19 mouse cellular contexts compared by ENCODE assay signal in genomic region chr7:109813330-109814140, GRCm38 (mm10). TPM values are rescaled to one million over a fixed set of nuclear protein-coding genes. Genes with fewer than 3 reads are reported as not detected.
DNase-seq lines count a peak whose midpoint lies in the region; ATAC-seq and TF ChIP-seq lines count a peak whose summit lies in the region.
"Had no signal": no experiment of that assay in that cellular context is flagged by ENCODE, and none has a peak within 500 bp of the region (broad histone marks: within the 10 kb centered on the region; RNA-seq: fewer than 3 reads in every experiment).

No protein-coding gene starts in this region.

- no peak for TF ChIP-seq CTCF in forebrain, postnatal 0 days (IDR thresholded peaks at IDR 0.05; ENCODE audit: low read depth)

- H3K9ac ChIP-seq in hindbrain, embryonic 11.5 days (ENCODE audit: low read depth, low read length), result no peak overlapping the region
- no peak overlapping the region for H3K9ac ChIP-seq in hindbrain, embryonic 16.5 days (ENCODE audit: low read depth, low read length)
- H3K9ac ChIP-seq in forebrain, postnatal 0 days, result no peak overlapping the region
- no peak overlapping the region for H3K9ac ChIP-seq in neural tube, embryonic 12.5 days

- WGBS in hindbrain, embryonic 11.5 days, result 23% methylated on average over 4 of the region's 4 CpGs
- WGBS in hindbrain, embryonic 16.5 days, result 21% methylated on average over 4 of the region's 4 CpGs
- WGBS in forebrain, postnatal 0 days, result 21% methylated on average over 4 of the region's 4 CpGs
- 11% methylated on average over 4 of the region's 4 CpGs for WGBS in neural tube, embryonic 12.5 days

- ATAC-seq in hindbrain, embryonic 11.5 days (ENCODE audit: low FRiP score), result peak; percentile 72
- ATAC-seq in hindbrain, embryonic 16.5 days, result no peak
- ATAC-seq in forebrain, postnatal 0 days, result 0 out of 2 replicates have a peak, but pooled peaks have one; percentile 23
- peak; percentile 86 for ATAC-seq in neural tube, embryonic 12.5 days (ENCODE audit: low FRiP score, low read depth)
- ATAC-seq: lung, postnatal 0 days had no signal

- H3K9me3 ChIP-seq in hindbrain, embryonic 11.5 days (ENCODE audit: control insufficient read depth, low read length), result no peaks in the 10 kb centered on the region
- H3K9me3 ChIP-seq in hindbrain, embryonic 16.5 days (ENCODE audit: control insufficient read depth, low read length), result no peaks in the 10 kb centered on the region
- no peaks in the 10 kb centered on the region for H3K9me3 ChIP-seq in forebrain, postnatal 0 days (ENCODE audit: low read length)
- no peaks in the 10 kb centered on the region for H3K9me3 ChIP-seq in neural tube, embryonic 12.5 days

- no peaks in the 10 kb centered on the region for H3K27me3 ChIP-seq in hindbrain, embryonic 11.5 days (ENCODE audit: control insufficient read depth, insufficient read depth, low read length)
- no peaks in the 10 kb centered on the region for H3K27me3 ChIP-seq in hindbrain, embryonic 16.5 days (replicated peaks; ENCODE audit: control insufficient read depth, insufficient read depth, low read length)
- no peaks in the 10 kb centered on the region; the same call in 1 of the 2 replicates for H3K27me3 ChIP-seq in forebrain, postnatal 0 days (ENCODE audit: insufficient read depth, low read length)
- no peaks in the 10 kb centered on the region for H3K27me3 ChIP-seq in neural tube, embryonic 12.5 days (replicated peaks)

- no peak overlapping the region for H3K4me2 ChIP-seq in hindbrain, embryonic 11.5 days (replicated peaks; ENCODE audit: low read depth, low read length)
- no peak overlapping the region for H3K4me2 ChIP-seq in hindbrain, embryonic 16.5 days (ENCODE audit: low read length)
- no peak overlapping the region for H3K4me2 ChIP-seq in forebrain, postnatal 0 days (ENCODE audit: low read depth)
- H3K4me2 ChIP-seq in neural tube, embryonic 12.5 days (replicated peaks), result no peak overlapping the region

- DNase-seq in hindbrain, embryonic 11.5 days (ENCODE audit: low spot score), result peak; percentile 27
- DNase-seq in embryo, embryonic 11 days, result peak; percentile 44
- DNase-seq in forebrain, postnatal 0 days, result no peak
- no peak for DNase-seq in cerebellum, adult 9-11 months
- DNase-seq in liver, result no peak
- no peak for DNase-seq in cerebellum, postnatal 14 days
- DNase-seq: adrenal gland, postnatal 36 days; cerebellum, adult 8-10 months; gastrocnemius, postnatal 10 days; heart, adult 18-20 months; heart, postnatal 4 days; kidney, adult 18-20 months; kidney, postnatal 14 days; right cerebral cortex, adult 18-20 months had no signal

- H3K27ac ChIP-seq in hindbrain, embryonic 11.5 days (ENCODE audit: low read depth, low read length), result peak overlapping the region; percentile 54
- H3K27ac ChIP-seq in hindbrain, embryonic 16.5 days (ENCODE audit: low read depth, low read length), result no peak overlapping the region
- H3K27ac ChIP-seq in forebrain, postnatal 0 days (ENCODE audit: low read depth, low read length), result no peak overlapping the region
- peak overlapping the region; percentile 62; the same call in 1 of the 2 replicates for H3K27ac ChIP-seq in neural tube, embryonic 12.5 days
- H3K27ac ChIP-seq: layer of hippocampus, adult 2 months had no signal

- H3K4me1 ChIP-seq in hindbrain, embryonic 11.5 days (replicated peaks; ENCODE audit: control insufficient read depth, insufficient read depth, low read length), result no peaks in the 10 kb centered on the region; the same call in 1 of the 2 replicates
- no peaks in the 10 kb centered on the region for H3K4me1 ChIP-seq in hindbrain, embryonic 16.5 days (ENCODE audit: control insufficient read depth, insufficient read depth, low read depth, low read length)
- no peaks in the 10 kb centered on the region for H3K4me1 ChIP-seq in forebrain, postnatal 0 days (ENCODE audit: insufficient read depth)
- peaks cover 23% of the 10 kb centered on the region for H3K4me1 ChIP-seq in neural tube, embryonic 12.5 days

- H3K36me3 ChIP-seq in hindbrain, embryonic 11.5 days (ENCODE audit: control insufficient read depth, insufficient read depth, low read length), result no peaks in the 10 kb centered on the region
- no peaks in the 10 kb centered on the region for H3K36me3 ChIP-seq in hindbrain, embryonic 16.5 days (ENCODE audit: control insufficient read depth, insufficient read depth, low read length)
- no peaks in the 10 kb centered on the region for H3K36me3 ChIP-seq in forebrain, postnatal 0 days (ENCODE audit: insufficient read depth)
- peaks cover 11% of the 10 kb centered on the region; the same call in 1 of the 2 replicates for H3K36me3 ChIP-seq in neural tube, embryonic 12.5 days

- H3K4me3 ChIP-seq in hindbrain, embryonic 11.5 days (ENCODE audit: low read depth, low read length), result no peak overlapping the region
- H3K4me3 ChIP-seq in hindbrain, embryonic 16.5 days (ENCODE audit: low read length), result no peak overlapping the region
- H3K4me3 ChIP-seq in forebrain, postnatal 0 days (ENCODE audit: low read depth, low read length), result no peak overlapping the region
- no peak overlapping the region for H3K4me3 ChIP-seq in neural tube, embryonic 12.5 days
- H3K4me3 ChIP-seq: layer of hippocampus, adult 2 months had no signal

RNA-seq across cellular contexts. Expression of gene Nrip3, which starts 31.7 kb away (rescaled TPM):
- polyA plus RNA-seq in hindbrain, embryonic 11.5 days (2014; fragmentation: Nextera tagmentation; extraction: Ambion mirVana), result 0.85 and 0.88 TPM in 2 replicates
- polyA plus RNA-seq in hindbrain, embryonic 16.5 days (2015; fragmentation: Nextera tagmentation; extraction: Ambion mirVana), result 16.4 and 21.6 TPM in 2 replicates
- total RNA-seq in forebrain, postnatal 0 days (2014; rRNA removed), result 23.6 and 43.4 TPM in 2 replicates
- polyA plus RNA-seq in forebrain, postnatal 0 days (2015; fragmentation: Nextera tagmentation; extraction: Ambion mirVana), result 14.8 and 21.9 TPM in 2 replicates
- 1.6 and 2.7 TPM in 2 replicates for polyA plus RNA-seq in neural tube, embryonic 12.5 days (2016; fragmentation: Nextera tagmentation; extraction: Ambion mirVana)
- polyA plus RNA-seq: C2C12 had no signal

RNA-seq across cellular contexts. Expression of gene Scube2, which starts 51.9 kb away (rescaled TPM):
- polyA plus RNA-seq in hindbrain, embryonic 11.5 days (2014; fragmentation: Nextera tagmentation; extraction: Ambion mirVana), result 3.2 and 4.3 TPM in 2 replicates
- polyA plus RNA-seq in hindbrain, embryonic 16.5 days (2015; fragmentation: Nextera tagmentation; extraction: Ambion mirVana), result 2.5 TPM in 2 replicates
- total RNA-seq in forebrain, postnatal 0 days (2014; rRNA removed), result 1.8 TPM in 2 replicates
- polyA plus RNA-seq in forebrain, postnatal 0 days (2015; fragmentation: Nextera tagmentation; extraction: Ambion mirVana), result 0.78 and 1.6 TPM in 2 replicates
- polyA plus RNA-seq in neural tube, embryonic 12.5 days (2016; fragmentation: Nextera tagmentation; extraction: Ambion mirVana), result 13.1 and 13.4 TPM in 2 replicates

Comparison
In these comparisons a context has a peak if more than half of its experiments do, and no peak if none do; other contexts are left out.
1. H3K27ac ChIP-seq: peak in hindbrain, embryonic 11.5 days (single experiment) and neural tube, embryonic 12.5 days (single experiment); none in hindbrain, embryonic 16.5 days (single experiment) and forebrain, postnatal 0 days (single experiment).
2. DNase-seq: peak in hindbrain, embryonic 11.5 days (single experiment) and embryo, embryonic 11 days (single experiment); none in forebrain, postnatal 0 days (single experiment), cerebellum, adult 9-11 months (single experiment), liver (single experiment) and cerebellum, postnatal 14 days (0 of 2).